Mouse (Mus musculus): ENCODE measurements around the gene Abcd3. TPM values are rescaled to one million over a fixed set of nuclear protein-coding genes. Genes with fewer than 3 reads are reported as not detected.

Abcd3 gene
- total RNA-seq, 4 experiments from 2014 or later = 52.3 to 58.2 (median 56.8) TPM

DNA sequence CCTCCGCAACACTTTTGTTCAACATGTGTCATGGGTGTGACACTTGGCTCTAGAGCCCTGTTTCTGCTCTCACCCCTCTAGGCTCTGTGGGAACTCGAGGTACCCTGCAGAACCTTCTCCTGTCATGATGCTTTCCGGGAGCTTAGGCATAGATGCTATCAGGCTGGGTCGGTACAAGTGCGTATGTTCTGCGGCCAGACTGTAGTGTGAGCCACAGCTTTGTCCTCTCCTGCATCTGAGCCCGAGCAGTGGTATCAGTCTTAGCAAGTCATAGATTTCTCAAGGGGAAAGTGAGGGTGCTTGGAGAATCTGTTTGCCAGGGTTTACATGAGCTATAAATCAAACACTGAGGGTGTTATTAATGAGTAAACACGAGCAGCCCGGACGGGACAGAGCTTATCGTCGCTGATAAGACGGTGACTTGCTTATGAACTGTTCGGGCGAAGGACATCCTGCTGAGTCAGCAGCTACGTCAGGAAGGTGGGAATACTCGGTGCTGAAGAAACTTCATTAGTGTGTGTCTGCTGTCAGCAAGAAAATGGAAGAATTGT, 101.9 kb downstream of the Abcd3 start:
- no peak for DNase-seq (ENCODE audit: low spot score in 2 of 2)

DNA sequence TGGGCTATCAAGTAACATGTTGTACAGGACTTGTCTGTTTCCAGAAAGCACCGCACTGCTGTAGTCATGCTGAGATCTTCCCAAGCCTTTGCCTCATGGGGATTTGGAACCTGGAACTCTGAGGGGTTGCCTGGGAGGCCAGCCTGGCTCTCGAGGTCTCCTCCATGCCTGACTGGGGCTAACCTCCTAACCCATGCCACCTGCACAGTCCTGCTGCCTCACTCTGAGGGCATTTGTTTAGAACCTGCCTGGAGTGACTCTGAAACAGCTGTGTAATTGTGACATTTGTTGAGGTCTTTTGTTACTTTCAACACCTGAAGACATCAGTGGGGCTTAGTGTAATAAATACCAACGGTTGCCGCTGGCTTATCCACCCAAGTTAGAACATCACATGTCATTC, 102.9 kb downstream of the Abcd3 start:
- DNase-seq (ENCODE audit: low spot score in 2 of 2) = no peak

GRCm38 (mm10) chr3:121710894-121711531, 104.1 kb downstream of the Abcd3 start:
- no peak for DNase-seq (ENCODE audit: low spot score in 2 of 2)

Other genes starting within 250 kb of the Abcd3 start
- gene 4930432M17Rik, start 144.5 kb downstream of the Abcd3 start, total RNA-seq (2022) = not detected
- gene F3, start 91.8 kb downstream of the Abcd3 start, total RNA-seq (2022) = 10 to 100 TPM; 57.8 to 68.3 (median 62.2) TPM
- 10 to 100 TPM; 16.4 to 20.7 (median 18.2) TPM for gene Arhgap29, start 137.2 kb upstream of the Abcd3 start, total RNA-seq (2022)
- gene Abca4, start 229.1 kb upstream of the Abcd3 start, total RNA-seq (2022) = 1 to 10 TPM; 1.6 to 3.1 (median 2.4) TPM